ENCODE assay signal across 8 mouse cellular contexts in genomic region chr4:21848287-21848630, GRCm38 (mm10). TPM values are rescaled to one million over a fixed set of nuclear protein-coding genes. Genes with fewer than 3 reads are reported as not detected.
DNase-seq lines count a peak whose midpoint lies in the region; ATAC-seq and TF ChIP-seq lines count a peak whose summit lies in the region.

No protein-coding gene starts in this region.

- H3K9me3 ChIP-seq in CH12.LX (replicated peaks; ENCODE audit: low read length) = no peaks in the 10 kb centered on the region
- no peaks in the 10 kb centered on the region for H3K9me3 ChIP-seq in heart, embryonic 10.5 days
- no peaks in the 10 kb centered on the region for H3K9me3 ChIP-seq in kidney, embryonic 14.5 days (ENCODE audit: control insufficient read depth, low read length)
- H3K9me3 ChIP-seq in limb, embryonic 15.5 days = no peaks in the 10 kb centered on the region
- H3K9me3 ChIP-seq in midbrain, embryonic 16.5 days (replicated peaks; ENCODE audit: control insufficient read depth, low read length, poor library complexity, severe bottlenecking) = no peaks in the 10 kb centered on the region
- H3K9me3 ChIP-seq in stomach, embryonic 14.5 days (ENCODE audit: control insufficient read depth, low read depth, low read length) = no peaks in the 10 kb centered on the region

- WGBS in heart, embryonic 10.5 days = under 1% methylated on average over 24 of the region's 24 CpGs
- WGBS in kidney, embryonic 14.5 days = under 1% methylated on average over 24 of the region's 24 CpGs
- 0% methylated on average over 24 of the region's 24 CpGs for WGBS in limb, embryonic 15.5 days
- under 1% methylated on average over 24 of the region's 24 CpGs for WGBS in midbrain, embryonic 16.5 days
- WGBS in stomach, embryonic 14.5 days = under 1% methylated on average over 24 of the region's 24 CpGs

- no peak for TF ChIP-seq RAD21 in CH12.LX (IDR thresholded peaks at IDR 0.05; ENCODE audit: low read depth, low read length)

- TF ChIP-seq POLR2A in CH12.LX (IDR thresholded peaks at IDR 0.05; ENCODE audit: low read depth, low read length) = peak; percentile 7; the same call in 1 of the 2 replicates
- TF ChIP-seq POLR2A in brain, embryonic 14.5 days (IDR thresholded peaks at IDR 0.05; ENCODE audit: borderline replicate concordance, extremely low read depth, insufficient read depth, insufficient read length, poor library complexity, severe bottlenecking) = peak; percentile 11; the same call in 1 of the 2 replicates
- peak; percentile 42; the same call in 1 of the 2 replicates for TF ChIP-seq POLR2A in embryonic fibroblast, embryonic 13.5 days (IDR thresholded peaks at IDR 0.05; ENCODE audit: low read depth, low read length)

- peaks cover 39% of the 10 kb centered on the region for H3K79me2 ChIP-seq in CH12.LX (replicated peaks; ENCODE audit: control insufficient read depth, extremely low read depth, insufficient read depth, poor library complexity, severe bottlenecking)

- H3K4me3 ChIP-seq in CH12.LX (replicated peaks in 1 of 3; ENCODE audit: low read depth in 2 of 3, low read length in 2 of 3, poor library complexity in 1 of 3) = peak overlapping the region; percentile 83 to 94 (median 92)
- peak overlapping the region; percentile 91 for H3K4me3 ChIP-seq in embryonic fibroblast, embryonic 13.5 days (ENCODE audit: insufficient read depth, low read length)
- H3K4me3 ChIP-seq in heart, embryonic 10.5 days = peak overlapping the region; percentile 94
- H3K4me3 ChIP-seq in kidney, embryonic 14.5 days (ENCODE audit: low read length) = peak overlapping the region; percentile 90
- peak overlapping the region; percentile 78 for H3K4me3 ChIP-seq in limb, embryonic 15.5 days
- H3K4me3 ChIP-seq in midbrain, embryonic 16.5 days (ENCODE audit: low read depth, low read length) = peak overlapping the region; percentile 93
- peak overlapping the region; percentile 77 for H3K4me3 ChIP-seq in stomach, embryonic 14.5 days (ENCODE audit: low read depth, low read length)

- ATAC-seq in kidney, embryonic 14.5 days (ENCODE audit: low FRiP score, low TSS enrichment) = peak; percentile 88
- peak; percentile 83 for ATAC-seq in limb, embryonic 15.5 days (ENCODE audit: insufficient number of reproducible peaks, low FRiP score, low TSS enrichment, low read depth)
- peak; percentile 91 for ATAC-seq in midbrain, embryonic 16.5 days
- peak; percentile 86 for ATAC-seq in stomach, embryonic 14.5 days (ENCODE audit: insufficient number of reproducible peaks, insufficient read depth, low FRiP score, low read depth)

- TF ChIP-seq CTCF in CH12.LX (conservative IDR thresholded peaks at IDR 0.05 in 1 of 2, IDR thresholded peaks at IDR 0.05 in 1 of 2; ENCODE audit: low read depth in 2 of 2, low read length in 2 of 2) = no peak
- TF ChIP-seq CTCF in brain, embryonic 14.5 days (IDR thresholded peaks at IDR 0.05; ENCODE audit: borderline replicate concordance, extremely low read depth, insufficient read depth, insufficient read length) = no peak
- no peak for TF ChIP-seq CTCF in embryonic fibroblast, embryonic 13.5 days (IDR thresholded peaks at IDR 0.05; ENCODE audit: borderline replicate concordance, insufficient read depth, low read length)

- TF ChIP-seq EP300 in CH12.LX (IDR thresholded peaks at IDR 0.05; ENCODE audit: low read length) = no peak

- dilution Hi-C loops in CH12.LX (cut with MboI; ENCODE audit: extremely low pct_ligation_motif_present, extremely low pct_unique_long_range_greater_than_20kb, low sequenced_read_pairs) = no loop called here

- H3K36me3 ChIP-seq in CH12.LX (replicated peaks in 1 of 2; ENCODE audit: control insufficient read depth in 1 of 2, insufficient read depth in 1 of 2, low read length in 1 of 2) = peaks cover 0 to 15% of the 10 kb centered on the region in 2 experiments
- H3K36me3 ChIP-seq in heart, embryonic 10.5 days = no peaks in the 10 kb centered on the region
- no peaks in the 10 kb centered on the region for H3K36me3 ChIP-seq in kidney, embryonic 14.5 days (ENCODE audit: control insufficient read depth, insufficient read depth, low read length)
- no peaks in the 10 kb centered on the region for H3K36me3 ChIP-seq in limb, embryonic 15.5 days
- H3K36me3 ChIP-seq in midbrain, embryonic 16.5 days (ENCODE audit: control insufficient read depth, insufficient read depth, low read length) = no peaks in the 10 kb centered on the region
- H3K36me3 ChIP-seq in stomach, embryonic 14.5 days (ENCODE audit: control insufficient read depth, insufficient read depth, low read length) = no peaks in the 10 kb centered on the region

- peak overlapping the region; percentile 93 for H3K9ac ChIP-seq in CH12.LX (ENCODE audit: insufficient read depth, low read depth)
- peak overlapping the region; percentile 89 for H3K9ac ChIP-seq in kidney, embryonic 14.5 days (ENCODE audit: low read depth, low read length)
- peak overlapping the region; percentile 82 for H3K9ac ChIP-seq in limb, embryonic 15.5 days
- H3K9ac ChIP-seq in midbrain, embryonic 16.5 days (ENCODE audit: low read depth, low read length) = peak overlapping the region; percentile 95
- H3K9ac ChIP-seq in stomach, embryonic 14.5 days (replicated peaks; ENCODE audit: low read depth, low read length) = peak overlapping the region; percentile 87

- no peaks in the 10 kb centered on the region for H3K27me3 ChIP-seq in CH12.LX (replicated peaks)
- no peaks in the 10 kb centered on the region for H3K27me3 ChIP-seq in heart, embryonic 10.5 days (ENCODE audit: insufficient read depth, poor library complexity, severe bottlenecking)
- H3K27me3 ChIP-seq in kidney, embryonic 14.5 days (ENCODE audit: control insufficient read depth, insufficient read depth, low read length) = no peaks in the 10 kb centered on the region
- no peaks in the 10 kb centered on the region for H3K27me3 ChIP-seq in limb, embryonic 15.5 days
- H3K27me3 ChIP-seq in midbrain, embryonic 16.5 days (ENCODE audit: control insufficient read depth, insufficient read depth, low read depth, low read length) = no peaks in the 10 kb centered on the region
- no peaks in the 10 kb centered on the region for H3K27me3 ChIP-seq in stomach, embryonic 14.5 days (ENCODE audit: control insufficient read depth, insufficient read depth, low read length)

- H3K27ac ChIP-seq in CH12.LX (ENCODE audit: insufficient read depth, low read depth) = peak overlapping the region; percentile 97
- H3K27ac ChIP-seq in embryonic fibroblast, embryonic 13.5 days (ENCODE audit: insufficient read depth, low read length) = peak overlapping the region; percentile 93
- H3K27ac ChIP-seq in heart, embryonic 10.5 days = peak overlapping the region; percentile 99
- peak overlapping the region; percentile 97 for H3K27ac ChIP-seq in kidney, embryonic 14.5 days (ENCODE audit: low read depth, low read length)
- H3K27ac ChIP-seq in limb, embryonic 15.5 days = peak overlapping the region; percentile 99
- peak overlapping the region; percentile 99 for H3K27ac ChIP-seq in midbrain, embryonic 16.5 days (ENCODE audit: low read length)
- peak overlapping the region; percentile 97 for H3K27ac ChIP-seq in stomach, embryonic 14.5 days (ENCODE audit: low read length)

- DNase-seq in CH12.LX (ENCODE audit: extremely low read depth) = peak; percentile 89
- DNase-seq in brain, embryonic 14.5 days (ENCODE audit: low read depth) = peak; percentile 96
- DNase-seq in heart, embryonic 10.5 days (ENCODE audit: low spot score) = peak; percentile 96

- peaks cover 6 to 40% of the 10 kb centered on the region in 2 experiments for H3K4me1 ChIP-seq in CH12.LX (ENCODE audit: control insufficient read depth in 1 of 2, insufficient read depth in 2 of 2)
- 0 out of 2 replicates have a peak, but pooled peaks cover 5% of the 10 kb centered on the region for H3K4me1 ChIP-seq in embryonic fibroblast, embryonic 13.5 days (ENCODE audit: control insufficient read depth, insufficient read depth, low read length)
- H3K4me1 ChIP-seq in heart, embryonic 10.5 days = peaks cover 11% of the 10 kb centered on the region; the same call in 1 of the 2 replicates
- peaks cover 13% of the 10 kb centered on the region for H3K4me1 ChIP-seq in kidney, embryonic 14.5 days (ENCODE audit: control insufficient read depth, insufficient read depth, low read length)
- H3K4me1 ChIP-seq in limb, embryonic 15.5 days = peaks cover 10% of the 10 kb centered on the region; the same call in 1 of the 2 replicates
- peaks cover 20% of the 10 kb centered on the region for H3K4me1 ChIP-seq in midbrain, embryonic 16.5 days (ENCODE audit: control insufficient read depth, insufficient read depth, low read length)
- peaks cover 11% of the 10 kb centered on the region for H3K4me1 ChIP-seq in stomach, embryonic 14.5 days (ENCODE audit: control insufficient read depth, insufficient read depth, low read length)

- in situ Hi-C loops in CH12.LX (cut with MboI; ENCODE audit: low pct_ligation_motif_present, low pct_unique_long_range_greater_than_20kb, low sequenced_read_pairs) = loop anchor here (10.0 kb wide), 1 partner anchor 107 kb away; no protein-coding TSS in a partner anchor

- no peak overlapping the region for H3K4me2 ChIP-seq in CH12.LX (ENCODE audit: insufficient read depth, low read depth, poor library complexity, severe bottlenecking)
- peak overlapping the region; percentile 36 for H3K4me2 ChIP-seq in kidney, embryonic 14.5 days (replicated peaks; ENCODE audit: low read depth, low read length)
- H3K4me2 ChIP-seq in limb, embryonic 15.5 days = peak overlapping the region; percentile 42
- H3K4me2 ChIP-seq in midbrain, embryonic 16.5 days (ENCODE audit: low read length) = peak overlapping the region; percentile 54
- peak overlapping the region; percentile 47 for H3K4me2 ChIP-seq in stomach, embryonic 14.5 days (replicated peaks; ENCODE audit: low read depth, low read length)

RNA-seq across cellular contexts. Expression of gene Pnisr, which starts 0.9 kb away (rescaled TPM):
- total RNA-seq in CH12.LX (2012; rRNA removed) = 48.1 and 51.3 TPM in 2 replicates
- total RNA-seq in CH12.LX (2014; rRNA removed) = 32.9 and 40.7 TPM in 2 replicates
- 95.2 and 118 TPM in 2 replicates for polyA plus RNA-seq in CH12.LX (2012; ENCODE audit: insufficient read length, low read depth)
- 234 and 276 TPM in 2 replicates for polyA plus RNA-seq in brain, embryonic 14.5 days (2012; rRNA removed)
- 103 and 137 TPM in 2 replicates for polyA plus RNA-seq in embryonic fibroblast, embryonic 13.5 days (2011; ENCODE audit: insufficient read length, low read depth, missing spikeins)
- 88.8 and 103 TPM in 2 replicates for polyA plus RNA-seq in heart, embryonic 10.5 days (2016; fragmentation: Nextera tagmentation; extraction: Ambion mirVana)
- 121 and 166 TPM in 2 replicates for polyA plus RNA-seq in kidney, embryonic 14.5 days (2014; fragmentation: Nextera tagmentation; extraction: Ambion mirVana)
- polyA plus RNA-seq in limb, embryonic 15.5 days (2015; fragmentation: Nextera tagmentation; extraction: Ambion mirVana) = 132 and 135 TPM in 2 replicates
- polyA plus RNA-seq in midbrain, embryonic 16.5 days (2015; fragmentation: Nextera tagmentation; extraction: Ambion mirVana) = 195 and 215 TPM in 2 replicates
- 206 and 216 TPM in 2 replicates for polyA plus RNA-seq in stomach, embryonic 14.5 days (2014; fragmentation: Nextera tagmentation; extraction: Ambion mirVana)

RNA-seq across cellular contexts. Expression of gene Coq3, which starts 31.2 kb away (rescaled TPM):
- total RNA-seq in CH12.LX (2012; rRNA removed) = 6.7 and 8.2 TPM in 2 replicates
- 9.0 and 9.2 TPM in 2 replicates for total RNA-seq in CH12.LX (2014; rRNA removed)
- polyA plus RNA-seq in CH12.LX (2012; ENCODE audit: insufficient read length, low read depth) = 5.1 and 5.7 TPM in 2 replicates
- polyA plus RNA-seq in brain, embryonic 14.5 days (2012; rRNA removed) = 6.6 and 6.9 TPM in 2 replicates
- 11.5 and 11.9 TPM in 2 replicates for polyA plus RNA-seq in embryonic fibroblast, embryonic 13.5 days (2011; ENCODE audit: insufficient read length, low read depth, missing spikeins)
- polyA plus RNA-seq in heart, embryonic 10.5 days (2016; fragmentation: Nextera tagmentation; extraction: Ambion mirVana) = 17.8 and 18.2 TPM in 2 replicates
- 12.3 and 13.8 TPM in 2 replicates for polyA plus RNA-seq in kidney, embryonic 14.5 days (2014; fragmentation: Nextera tagmentation; extraction: Ambion mirVana)
- polyA plus RNA-seq in limb, embryonic 15.5 days (2015; fragmentation: Nextera tagmentation; extraction: Ambion mirVana) = 11.9 and 12.0 TPM in 2 replicates
- polyA plus RNA-seq in midbrain, embryonic 16.5 days (2015; fragmentation: Nextera tagmentation; extraction: Ambion mirVana) = 16.4 and 18.2 TPM in 2 replicates
- polyA plus RNA-seq in stomach, embryonic 14.5 days (2014; fragmentation: Nextera tagmentation; extraction: Ambion mirVana) = 13.1 and 13.3 TPM in 2 replicates

Comparison
In these comparisons a context has a peak if more than half of its experiments do, and no peak if none do; other contexts are left out.
1. Peak in every context shown above with its lines: DNase-seq, ATAC-seq, H3K4me3 ChIP-seq and H3K27ac ChIP-seq.